Mouse (Mus musculus): ENCODE results near the gene Tmtc2. TPM values are rescaled to one million over a fixed set of nuclear protein-coding genes. Genes with fewer than 3 reads are reported as not detected.
"Not testable (repeated sequence)": the region's sequence is repeated elsewhere in the genome, so short reads cannot be mapped to it uniquely, and the experiment has no call there.

The Tmtc2 gene
- total and polyA plus RNA-seq, 2 experiments from 2014 or later, result 1.5 to 4.5 TPM

- H3K9ac ChIP-seq (replicated peaks; ENCODE audit: low read depth, low read length), result no peak overlapping the region
- ATAC-seq (ENCODE audit: insufficient read depth, low read depth) (no peak), DNase-seq (ENCODE audit: low spot score) (no peak)
- no peaks in the 10 kb centered on the region for H3K9me3 ChIP-seq (replicated peaks; ENCODE audit: control insufficient read depth, low read length)
- no peaks in the 10 kb centered on the region for H3K36me3 ChIP-seq (replicated peaks; ENCODE audit: control insufficient read depth, insufficient read depth, low read length)
- no peak overlapping the region for H3K27ac ChIP-seq (ENCODE audit: low read depth)
- H3K4me2 ChIP-seq (ENCODE audit: low read depth, low read length), result no peak overlapping the region
- no peak overlapping the region for H3K4me3 ChIP-seq (ENCODE audit: low read depth, low read length)
- no peaks in the 10 kb centered on the region for H3K27me3 ChIP-seq (ENCODE audit: control insufficient read depth, insufficient read depth, low read length)
- TF ChIP-seq CTCF (IDR thresholded peaks at IDR 0.05; ENCODE audit: low read depth) (no peak), EP300 (IDR thresholded peaks at IDR 0.05; ENCODE audit: low read depth) (no peak)
- 76% methylated on average over 3 of the region's 3 CpGs for WGBS
- H3K4me1 ChIP-seq (ENCODE audit: control insufficient read depth, insufficient read depth), result peaks cover 3% of the 10 kb centered on the region; the same call in 1 of the 2 replicates
Observed at GRCm38 (mm10) chr10:105280933-105281332, 293.3 kb downstream of the Tmtc2 start.

- no peak for DNase-seq (ENCODE audit: low spot score)
Observed at GRCm38 (mm10) chr10:105260053-105260452, 314.2 kb downstream of the Tmtc2 start.

GRCm38 (mm10) chr10:105238291-105238690 is 336.0 kb downstream of the Tmtc2 start:
- H3K27me3 ChIP-seq (ENCODE audit: control insufficient read depth, insufficient read depth, low read length); H3K4me3 ChIP-seq (ENCODE audit: low read depth, low read length); H3K4me2 ChIP-seq (ENCODE audit: low read depth, low read length); H3K36me3 ChIP-seq (replicated peaks; ENCODE audit: control insufficient read depth, insufficient read depth, low read length); ATAC-seq (ENCODE audit: insufficient read depth, low read depth); H3K9ac ChIP-seq (replicated peaks; ENCODE audit: low read depth, low read length); H3K4me1 ChIP-seq (ENCODE audit: control insufficient read depth, insufficient read depth); H3K9me3 ChIP-seq (replicated peaks; ENCODE audit: control insufficient read depth, low read length); H3K27ac ChIP-seq (ENCODE audit: low read depth); DNase-seq (ENCODE audit: low spot score): not testable (repeated sequence)
- WGBS, result 83% methylated on average over 22 of the region's 22 CpGs

More at GRCm38 (mm10) chr10:105260053-105260452, 314.2 kb downstream of the Tmtc2 start:
- Histone ChIP-seq H3K27me3 (ENCODE audit: control insufficient read depth, insufficient read depth, low read length) (no peaks in the 10 kb centered on the region), H3K4me1 (ENCODE audit: control insufficient read depth, insufficient read depth) (no peaks in the 10 kb centered on the region), H3K27ac (ENCODE audit: low read depth) (no peak overlapping the region), H3K4me2 (ENCODE audit: low read depth, low read length) (no peak overlapping the region), H3K9ac (replicated peaks; ENCODE audit: low read depth, low read length) (no peak overlapping the region), H3K9me3 (replicated peaks; ENCODE audit: control insufficient read depth, low read length) (no peaks in the 10 kb centered on the region), H3K4me3 (ENCODE audit: low read depth, low read length) (no peak overlapping the region), H3K36me3 (replicated peaks; ENCODE audit: control insufficient read depth, insufficient read depth, low read length) (no peaks in the 10 kb centered on the region)
- no peak for ATAC-seq (ENCODE audit: insufficient read depth, low read depth)
- 57% methylated on average over 3 of the region's 3 CpGs for WGBS
- TF ChIP-seq EP300 (IDR thresholded peaks at IDR 0.05; ENCODE audit: low read depth), result no peak
- TF ChIP-seq CTCF (IDR thresholded peaks at IDR 0.05; ENCODE audit: low read depth), result no peak; the same call in 1 of the 2 replicates

- WGBS, result 71% methylated on average over 2 of the region's 2 CpGs
Observed at GRCm38 (mm10) chr10:105232864-105233263, 341.4 kb downstream of the Tmtc2 start.

GRCm38 (mm10) chr10:105230416-105230815 is 343.8 kb downstream of the Tmtc2 start:
- Histone ChIP-seq H3K36me3 (replicated peaks; ENCODE audit: control insufficient read depth, insufficient read depth, low read length) (no peaks in the 10 kb centered on the region), H3K9ac (replicated peaks; ENCODE audit: low read depth, low read length) (no peak overlapping the region), H3K27me3 (ENCODE audit: control insufficient read depth, insufficient read depth, low read length) (no peaks in the 10 kb centered on the region), H3K4me2 (ENCODE audit: low read depth, low read length) (no peak overlapping the region), H3K4me1 (ENCODE audit: control insufficient read depth, insufficient read depth) (no peaks in the 10 kb centered on the region), H3K4me3 (ENCODE audit: low read depth, low read length) (no peak overlapping the region), H3K27ac (ENCODE audit: low read depth) (no peak overlapping the region), H3K9me3 (replicated peaks; ENCODE audit: control insufficient read depth, low read length) (no peaks in the 10 kb centered on the region)
- TF ChIP-seq CTCF (IDR thresholded peaks at IDR 0.05; ENCODE audit: low read depth) (no peak), EP300 (IDR thresholded peaks at IDR 0.05; ENCODE audit: low read depth) (no peak)
- 82% methylated on average over 7 of the region's 7 CpGs for WGBS
- no peak for DNase-seq (ENCODE audit: low spot score)
- no peak for ATAC-seq (ENCODE audit: insufficient read depth, low read depth)

More at GRCm38 (mm10) chr10:105232864-105233263, 341.4 kb downstream of the Tmtc2 start:
- Histone ChIP-seq H3K9ac (replicated peaks; ENCODE audit: low read depth, low read length) (no peak overlapping the region), H3K4me2 (ENCODE audit: low read depth, low read length) (no peak overlapping the region), H3K27me3 (ENCODE audit: control insufficient read depth, insufficient read depth, low read length) (no peaks in the 10 kb centered on the region), H3K4me3 (ENCODE audit: low read depth, low read length) (no peak overlapping the region), H3K4me1 (ENCODE audit: control insufficient read depth, insufficient read depth) (no peaks in the 10 kb centered on the region), H3K27ac (ENCODE audit: low read depth) (no peak overlapping the region), H3K36me3 (replicated peaks; ENCODE audit: control insufficient read depth, insufficient read depth, low read length) (no peaks in the 10 kb centered on the region), H3K9me3 (replicated peaks; ENCODE audit: control insufficient read depth, low read length) (no peaks in the 10 kb centered on the region)
- ATAC-seq (ENCODE audit: insufficient read depth, low read depth), result no peak
- no peak for DNase-seq (ENCODE audit: low spot score)
- TF ChIP-seq EP300 (IDR thresholded peaks at IDR 0.05; ENCODE audit: low read depth) (no peak), CTCF (IDR thresholded peaks at IDR 0.05; ENCODE audit: low read depth) (no peak)

- no peaks in the 10 kb centered on the region for H3K27me3 ChIP-seq (ENCODE audit: control insufficient read depth, insufficient read depth, low read length)
- WGBS, result 76% methylated on average over 2 of the region's 2 CpGs
- H3K9ac ChIP-seq (replicated peaks; ENCODE audit: low read depth, low read length), result no peak overlapping the region
- H3K4me1 ChIP-seq (ENCODE audit: control insufficient read depth, insufficient read depth), result no peaks in the 10 kb centered on the region
- TF ChIP-seq EP300 (IDR thresholded peaks at IDR 0.05; ENCODE audit: low read depth), result no peak
- no peak for TF ChIP-seq CTCF (IDR thresholded peaks at IDR 0.05; ENCODE audit: low read depth)
- DNase-seq (ENCODE audit: low spot score) (no peak), ATAC-seq (ENCODE audit: insufficient read depth, low read depth) (no peak)
- H3K27ac ChIP-seq (ENCODE audit: low read depth), result no peak overlapping the region
- no peaks in the 10 kb centered on the region for H3K9me3 ChIP-seq (replicated peaks; ENCODE audit: control insufficient read depth, low read length)
- H3K36me3 ChIP-seq (replicated peaks; ENCODE audit: control insufficient read depth, insufficient read depth, low read length), result no peaks in the 10 kb centered on the region
- no peak overlapping the region for H3K4me2 ChIP-seq (ENCODE audit: low read depth, low read length)
- H3K4me3 ChIP-seq (ENCODE audit: low read depth, low read length), result no peak overlapping the region
Observed at GRCm38 (mm10) chr10:105228623-105229022, 345.6 kb downstream of the Tmtc2 start.
